Mouse (Mus musculus): ENCODE measurements around the gene Usp24. TPM values are rescaled to one million over a fixed set of nuclear protein-coding genes. Genes with fewer than 3 reads are reported as not detected.

Gene Usp24
- total RNA-seq, 4 experiments from 2014 or later: 37.1 to 55.0 (median 45.8) TPM

DNA sequence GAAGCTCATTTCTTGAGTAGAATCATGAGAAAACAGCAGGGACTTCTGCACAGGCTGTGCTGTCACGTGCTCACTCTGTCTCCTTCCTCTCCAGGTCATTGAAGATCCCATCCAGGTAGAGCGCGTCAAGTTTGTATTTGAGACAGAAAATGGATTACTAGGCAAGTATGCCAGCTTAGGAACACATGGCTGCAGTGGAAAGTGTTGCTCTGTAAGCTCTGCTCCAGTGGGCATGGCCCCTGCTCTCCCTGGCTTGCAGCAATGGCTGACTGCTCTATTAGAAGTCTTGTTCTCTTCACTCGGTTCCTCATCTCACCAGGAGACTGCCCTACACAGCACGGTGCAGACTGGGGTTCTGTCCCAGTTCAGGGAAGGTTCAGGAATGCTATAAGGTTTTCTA lies 114.4 kb downstream of the Usp24 start:
- no peak for DNase-seq

DNA sequence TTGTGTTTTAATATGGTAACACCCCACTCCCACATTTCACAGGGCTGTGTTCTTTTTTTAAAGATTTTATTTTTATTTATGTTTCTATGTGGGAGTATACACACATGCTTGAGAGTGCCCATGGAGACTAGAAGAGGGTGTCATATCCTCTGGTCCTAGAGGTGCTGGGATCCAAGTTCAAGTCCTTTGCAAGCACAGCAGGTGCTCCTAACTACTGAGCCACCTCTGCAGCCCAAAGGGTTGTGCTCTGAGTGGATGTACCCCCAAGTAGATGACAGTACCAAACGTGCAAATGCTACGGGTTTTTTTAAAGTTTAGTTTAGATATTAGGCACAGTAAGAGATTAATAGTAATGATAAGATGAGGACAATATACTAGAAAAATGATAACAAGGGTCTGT lies 119.4 kb downstream of the Usp24 start:
- no peak for DNase-seq

DNA sequence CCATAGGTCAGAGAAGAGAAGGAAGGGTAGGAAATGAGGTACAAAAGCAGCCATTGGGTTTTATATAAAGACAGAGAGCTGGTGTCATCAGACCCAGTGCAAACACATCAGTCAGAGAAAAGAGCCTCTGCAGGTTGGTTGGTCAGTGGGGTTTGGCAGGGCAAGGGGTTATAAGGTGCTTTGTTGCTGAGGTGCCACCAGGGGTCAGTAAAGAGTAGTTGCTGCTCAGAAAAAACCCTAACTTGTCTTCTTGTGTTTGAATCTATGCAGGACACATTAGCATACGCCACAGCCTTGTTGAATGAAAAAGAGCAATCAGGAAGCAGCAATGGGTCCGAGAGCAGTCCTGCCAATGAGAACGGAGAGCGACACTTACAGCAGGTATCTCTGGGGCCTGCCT lies 120.5 kb downstream of the Usp24 start:
- no peak for DNase-seq

DNA sequence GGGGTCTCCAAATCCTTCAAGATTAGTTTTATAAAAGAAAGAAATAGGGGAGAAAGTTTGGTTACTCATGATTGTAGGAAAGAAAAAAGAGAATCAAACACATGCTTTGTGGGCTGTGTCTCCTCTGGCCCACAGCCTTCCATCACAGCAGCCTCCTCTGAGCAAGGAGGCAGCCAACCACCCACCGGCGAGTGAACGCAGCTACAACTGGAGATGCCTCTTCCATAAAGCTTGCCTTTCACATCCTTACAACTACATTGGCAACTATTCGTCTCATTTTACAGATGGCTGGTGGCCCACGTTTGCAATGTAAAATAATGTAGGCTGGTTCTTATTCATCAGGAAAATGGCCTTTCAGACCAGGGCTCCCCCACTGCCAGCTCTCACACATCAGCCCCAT lies 121.2 kb downstream of the Usp24 start:
- no peak for DNase-seq

DNA sequence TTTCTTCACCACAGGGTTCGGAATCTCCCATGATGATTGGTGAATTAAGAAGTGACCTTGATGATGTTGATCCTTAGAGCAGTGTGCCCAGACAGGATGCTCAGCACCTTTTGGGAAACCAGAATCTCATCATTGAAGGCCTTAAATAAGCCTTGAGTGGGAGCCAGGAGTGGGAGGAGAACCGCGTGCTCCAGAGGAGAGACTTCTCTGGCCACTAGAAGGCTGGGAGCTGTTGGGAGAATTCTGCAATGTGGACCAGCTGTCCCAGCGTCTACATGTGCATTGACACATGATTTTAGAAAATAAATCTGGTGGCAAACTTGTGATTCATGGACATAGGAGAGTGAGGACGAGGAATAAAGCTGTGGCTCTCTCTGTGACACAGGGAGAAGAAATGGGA lies 122.8 kb downstream of the Usp24 start:
- DNase-seq: no peak

DNA sequence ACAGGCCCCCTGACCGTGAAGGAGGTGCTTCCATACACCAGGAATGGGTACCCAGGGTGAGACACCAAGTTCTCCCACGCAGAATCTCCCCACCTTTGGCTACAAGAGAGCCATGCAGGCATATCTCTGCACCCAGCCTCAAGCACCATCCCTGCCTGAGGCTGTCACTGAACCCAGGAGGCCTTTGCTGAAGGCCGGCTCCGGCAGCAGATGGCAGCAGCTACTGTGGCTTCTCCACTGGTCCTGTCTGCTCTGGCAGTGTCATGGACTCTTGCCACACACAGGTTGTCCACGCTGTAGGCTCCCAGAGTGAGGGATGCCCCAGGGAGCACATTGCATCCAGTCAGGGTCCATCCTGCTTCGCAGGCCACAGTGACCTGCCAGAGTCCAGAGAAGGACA lies 127.2 kb downstream of the Usp24 start:
- DNase-seq: no peak

DNA sequence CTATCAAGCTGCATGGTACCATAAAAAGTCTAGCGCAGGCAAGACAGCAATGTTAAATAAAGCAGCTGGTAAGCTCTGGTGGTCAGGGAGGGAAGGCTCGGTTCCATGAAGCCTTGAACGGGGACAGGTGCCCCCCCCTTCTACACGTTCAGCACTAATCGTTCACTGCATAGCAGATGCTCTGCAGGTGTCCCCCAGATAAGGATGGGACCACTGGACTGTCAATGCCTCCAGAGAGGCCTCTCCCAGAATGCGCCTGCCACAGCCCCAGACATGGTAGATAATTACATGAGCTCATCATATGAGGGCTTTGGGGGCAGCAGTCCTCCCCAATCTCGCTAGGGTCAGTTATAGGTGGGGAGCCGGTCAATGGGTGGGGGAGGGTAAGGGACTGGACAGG lies 133.3 kb downstream of the Usp24 start:
- DNase-seq: no peak

DNA sequence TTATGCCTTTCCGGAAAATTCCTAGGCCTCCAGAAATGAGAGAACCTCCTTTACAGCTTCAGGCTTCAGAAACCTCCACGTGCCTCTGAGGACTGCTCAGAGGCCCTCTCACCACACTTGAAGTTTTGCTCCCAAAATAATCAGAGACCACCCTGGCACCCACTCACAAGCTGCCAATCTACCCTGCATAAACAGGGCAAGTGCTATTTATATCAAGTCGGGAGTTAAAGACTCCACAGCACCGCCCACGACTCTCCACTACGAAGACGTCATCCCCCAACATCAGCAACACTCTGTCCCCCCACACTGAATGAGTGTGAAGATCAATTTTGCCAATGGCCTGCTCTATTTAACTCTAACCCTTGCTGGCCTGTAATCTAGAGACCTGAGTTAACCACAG lies 136.4 kb downstream of the Usp24 start:
- DNase-seq: no peak

DNA sequence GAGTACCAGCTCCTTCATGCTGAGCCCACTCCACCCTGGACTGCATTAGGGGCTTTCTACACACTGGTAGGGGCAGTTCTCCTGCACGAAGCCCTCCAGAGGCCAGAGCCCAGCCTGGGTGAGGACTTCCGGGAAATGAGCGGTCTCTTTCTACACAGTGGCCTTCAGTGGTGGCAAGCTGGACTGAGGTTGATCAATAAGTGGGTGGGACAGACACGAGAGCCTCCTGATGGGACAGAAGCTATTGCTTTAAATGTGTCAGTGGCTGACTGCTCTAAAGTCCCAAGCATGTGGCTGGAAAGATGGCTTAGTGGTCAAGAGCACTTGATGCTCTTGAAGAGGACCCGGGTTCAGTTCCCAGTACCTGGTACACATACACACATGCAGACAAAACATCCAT lies 137.1 kb downstream of the Usp24 start:
- no peak for DNase-seq

DNA sequence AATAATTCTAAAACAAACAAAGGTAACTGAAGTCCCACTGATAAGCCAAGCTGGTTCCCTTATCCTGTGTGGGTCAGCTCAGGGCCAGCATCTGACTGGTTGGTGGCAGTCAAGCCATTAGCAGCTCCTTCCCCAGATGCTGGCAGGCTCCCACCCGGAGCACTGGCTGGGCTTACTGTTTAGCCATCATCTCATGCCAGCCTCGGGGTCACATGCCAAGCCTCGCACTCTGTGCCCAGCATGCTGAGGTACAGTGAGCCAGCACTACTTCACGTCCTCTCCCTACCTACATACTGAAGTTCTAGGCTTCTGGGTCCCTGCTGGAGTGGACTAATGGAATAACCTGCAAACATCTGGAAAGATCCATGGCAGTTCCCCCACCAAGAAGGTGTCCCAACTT lies 137.5 kb downstream of the Usp24 start:
- DNase-seq: no peak

DNA sequence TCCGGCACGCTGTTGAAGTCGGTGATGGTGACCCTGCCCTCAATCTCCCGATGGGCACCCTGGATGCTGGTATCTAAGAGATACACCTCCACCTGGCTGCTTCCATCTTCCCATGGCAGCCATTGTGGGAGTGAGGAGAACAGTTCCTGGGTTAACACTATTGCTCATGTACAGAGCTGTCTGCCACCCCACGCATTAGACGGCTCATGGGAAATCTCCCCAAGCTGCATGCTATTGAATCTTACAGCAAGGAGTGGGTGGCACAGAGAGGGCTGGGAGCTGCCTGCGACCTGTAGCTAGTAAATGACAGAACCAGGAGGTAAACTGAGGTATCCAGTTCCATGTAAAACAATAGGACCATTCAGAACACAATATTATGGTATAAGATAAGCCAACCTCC lies 138.5 kb downstream of the Usp24 start:
- DNase-seq: no peak

DNA sequence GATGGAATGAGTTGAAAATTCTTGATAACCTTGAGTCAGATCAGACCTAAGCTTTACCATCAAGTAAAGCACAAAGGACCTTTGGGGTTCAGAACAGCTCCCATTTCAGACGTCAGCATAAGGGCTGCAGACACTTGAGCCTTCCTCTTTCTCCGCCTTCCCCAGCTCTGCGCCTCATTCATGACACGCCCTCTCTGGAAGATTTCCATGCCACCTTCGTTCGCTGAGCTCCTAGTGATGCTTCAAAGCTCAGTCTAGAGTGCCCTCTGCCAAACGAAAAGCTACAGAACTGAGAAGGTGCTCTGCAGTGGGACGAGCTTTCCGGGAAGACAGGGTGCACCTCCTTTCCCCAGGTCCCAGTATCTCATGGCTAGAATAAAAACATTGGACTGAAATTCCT lies 146.0 kb downstream of the Usp24 start:
- DNase-seq: no peak

DNA sequence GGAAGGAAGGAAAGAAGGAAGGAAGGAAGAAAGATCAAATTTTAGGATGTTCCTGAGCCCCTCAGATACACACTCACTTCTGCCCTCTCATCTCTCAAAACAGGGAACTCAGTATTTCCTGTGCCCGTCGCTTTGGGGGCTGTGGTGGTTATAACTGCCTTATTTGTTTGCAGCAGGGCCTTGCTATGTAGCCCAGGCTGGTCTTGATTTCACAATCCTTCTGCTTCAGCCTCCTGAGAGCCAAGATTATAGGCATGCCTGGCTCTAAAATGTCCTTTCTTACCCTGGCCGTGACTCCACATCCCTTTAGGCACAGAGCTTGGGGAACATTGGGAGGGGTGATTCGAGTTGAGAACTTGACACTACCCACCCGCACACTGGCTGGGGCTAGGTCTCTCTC lies 146.5 kb downstream of the Usp24 start:
- no peak for DNase-seq

DNA sequence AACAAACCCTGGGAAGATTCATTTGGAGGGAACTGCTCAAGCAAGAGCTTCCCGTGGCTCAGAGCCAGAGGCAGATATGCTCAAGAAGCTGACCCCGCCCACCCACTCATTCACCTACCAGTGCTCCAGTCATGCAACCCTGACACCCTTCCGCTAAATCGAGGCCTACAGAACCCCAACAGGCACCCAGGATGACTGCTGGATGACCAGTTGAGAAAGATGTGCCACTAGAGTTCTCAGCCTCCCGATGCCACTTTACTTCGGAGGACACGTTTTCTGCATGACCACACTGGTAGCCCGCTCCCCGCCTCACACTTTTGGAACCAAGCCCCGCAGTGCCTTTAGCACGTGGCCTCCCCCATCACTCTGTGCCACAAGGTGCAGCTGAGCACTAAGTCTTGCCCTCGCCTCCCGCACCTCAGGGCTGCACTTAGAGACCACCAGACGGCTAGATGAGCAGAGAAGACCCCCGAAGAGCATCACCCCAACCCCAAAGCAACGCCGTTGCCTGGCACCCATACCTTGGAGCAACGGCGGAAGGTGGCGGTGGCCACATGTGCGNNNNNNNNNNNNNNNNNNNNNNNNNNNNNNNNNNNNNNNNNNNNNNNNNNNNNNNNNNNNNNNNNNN lies 147.3 kb downstream of the Usp24 start:
- no peak for DNase-seq

DNA sequence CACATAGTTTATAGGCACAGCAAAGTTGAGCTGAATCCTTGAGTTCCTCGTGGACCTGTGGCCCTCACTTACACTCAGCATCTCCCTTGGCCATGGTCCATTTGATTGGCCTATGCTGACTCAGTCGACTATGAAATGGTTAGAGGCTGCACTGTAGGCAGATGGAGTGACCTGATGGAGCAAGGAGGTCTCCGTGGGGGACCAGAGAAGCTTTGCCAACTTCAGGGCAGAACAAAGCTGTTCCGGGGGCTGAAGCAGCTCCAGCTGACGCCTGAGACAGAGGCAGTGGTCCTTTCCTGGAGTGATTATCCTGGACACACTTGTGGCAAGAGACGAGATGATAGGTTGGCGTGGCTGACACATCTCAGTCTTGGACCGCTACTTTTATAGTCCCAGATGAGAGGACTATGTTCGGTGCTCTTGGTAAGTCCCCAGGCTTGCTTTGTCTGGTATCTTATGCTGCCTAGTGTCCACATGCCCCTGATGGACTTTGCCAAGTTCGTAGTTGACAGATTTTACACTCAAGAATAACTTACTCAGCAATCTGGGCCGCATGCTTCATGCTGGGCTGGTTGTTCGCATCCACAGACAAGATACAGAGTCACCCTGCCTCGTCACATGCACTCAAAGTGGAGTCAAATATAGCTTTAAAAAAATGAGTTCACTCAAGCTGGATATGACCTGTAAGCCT lies 151.6 kb downstream of the Usp24 start:
- DNase-seq: no peak

DNA sequence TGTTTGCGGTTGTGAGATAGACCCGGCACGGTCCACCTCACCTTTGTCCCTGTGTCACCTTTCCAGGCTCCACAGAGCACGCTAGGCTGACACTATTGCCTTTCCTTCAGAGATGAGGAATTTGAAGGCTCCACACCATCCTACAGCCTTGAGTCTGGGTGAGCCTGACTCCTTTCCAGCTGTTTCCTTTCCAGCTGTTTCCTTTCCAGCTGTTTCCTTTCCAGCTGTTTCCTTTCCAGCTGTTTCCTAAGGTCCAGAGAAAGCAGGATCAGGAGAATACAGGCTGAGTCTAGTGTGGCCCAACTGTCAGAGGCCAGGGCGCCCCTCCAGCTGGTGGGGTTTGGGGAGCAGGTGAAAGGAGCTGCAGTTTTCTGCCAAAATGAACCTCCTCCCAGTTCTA lies 154.9 kb downstream of the Usp24 start:
- no peak for DNase-seq

DNA sequence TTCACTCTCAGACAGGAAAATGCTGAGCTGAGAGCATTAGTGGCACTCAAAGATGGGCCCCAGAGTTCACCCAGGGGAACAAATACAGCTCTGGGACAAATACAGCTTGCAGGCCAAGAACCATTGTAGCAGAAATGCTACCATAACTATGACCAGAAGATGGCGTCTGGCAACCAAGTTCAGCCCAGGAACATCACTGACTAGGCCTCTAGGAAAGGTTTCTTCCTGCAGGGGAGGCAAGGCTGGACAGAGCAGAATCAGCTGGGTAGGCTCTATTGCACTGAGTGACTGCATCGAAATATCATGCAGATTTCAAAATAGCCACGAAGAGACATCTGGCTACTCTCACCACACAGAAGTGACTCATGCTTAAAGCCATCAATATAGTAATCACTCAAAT lies 156.3 kb downstream of the Usp24 start:
- peak; percentile 37 for DNase-seq

DNA sequence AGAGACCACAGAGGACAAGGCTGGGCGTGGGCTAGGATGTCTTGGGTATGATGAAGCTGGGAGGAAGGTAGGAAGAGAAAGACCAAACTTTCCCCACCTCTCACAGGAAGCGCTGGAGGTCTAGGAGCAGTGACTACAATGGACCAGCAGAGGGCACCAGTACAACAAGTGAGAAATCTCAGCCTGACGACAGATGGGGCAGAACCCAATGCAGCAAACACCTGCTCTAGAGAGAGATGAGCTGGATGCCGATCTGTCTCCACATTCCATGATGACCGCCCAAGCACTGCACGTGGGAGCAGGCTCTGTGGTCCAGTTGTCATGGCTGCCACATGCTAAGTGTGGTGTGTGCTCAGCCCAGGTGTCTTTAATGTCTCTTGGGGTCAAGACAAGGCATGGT lies 158.2 kb downstream of the Usp24 start:
- DNase-seq: no peak

DNA sequence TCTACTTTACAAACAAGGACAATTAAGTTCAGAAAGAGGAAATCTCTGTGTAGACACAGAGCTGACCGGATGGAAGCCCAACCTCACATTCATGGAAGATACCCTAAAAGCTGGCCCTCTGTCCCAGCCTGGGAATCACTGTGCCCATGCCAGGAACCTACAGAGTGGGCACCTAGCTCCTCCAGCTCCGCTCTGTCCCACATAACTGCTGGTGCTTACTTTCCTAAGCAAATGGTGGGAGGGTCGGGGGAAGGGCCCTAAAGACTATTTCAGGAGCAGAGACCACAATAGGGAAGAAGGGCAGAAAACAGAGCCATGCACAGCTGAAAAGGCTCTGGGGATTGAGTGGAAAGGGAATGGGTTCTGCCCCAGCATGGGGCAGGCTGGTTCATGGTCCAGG lies 164.5 kb downstream of the Usp24 start:
- DNase-seq: no peak

DNA sequence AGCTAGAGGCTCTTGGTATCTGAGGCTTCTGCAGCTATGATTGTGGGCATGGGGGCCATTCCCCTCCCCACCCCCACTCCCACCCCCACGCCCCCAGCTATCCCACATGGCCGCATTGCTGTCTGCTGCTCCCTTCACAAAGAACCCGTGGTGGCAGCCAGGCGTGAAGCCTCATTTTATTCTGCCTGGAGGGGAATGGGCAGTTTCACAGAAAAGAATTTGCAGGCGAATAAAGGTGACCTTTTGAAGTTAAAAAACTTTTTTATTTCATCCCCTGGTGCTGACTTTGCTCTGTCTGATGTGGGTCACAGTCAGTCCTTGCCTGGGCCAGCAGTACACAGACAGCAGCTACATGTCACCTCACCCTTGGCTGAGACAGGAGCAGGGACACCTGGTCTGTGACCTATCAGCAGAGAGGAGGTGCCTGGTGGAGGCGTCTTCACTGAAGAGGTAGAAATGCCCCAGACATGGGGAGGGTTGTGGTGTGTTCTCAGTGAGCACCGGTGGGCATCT lies 167.3 kb downstream of the Usp24 start:
- DNase-seq: no peak

DNA sequence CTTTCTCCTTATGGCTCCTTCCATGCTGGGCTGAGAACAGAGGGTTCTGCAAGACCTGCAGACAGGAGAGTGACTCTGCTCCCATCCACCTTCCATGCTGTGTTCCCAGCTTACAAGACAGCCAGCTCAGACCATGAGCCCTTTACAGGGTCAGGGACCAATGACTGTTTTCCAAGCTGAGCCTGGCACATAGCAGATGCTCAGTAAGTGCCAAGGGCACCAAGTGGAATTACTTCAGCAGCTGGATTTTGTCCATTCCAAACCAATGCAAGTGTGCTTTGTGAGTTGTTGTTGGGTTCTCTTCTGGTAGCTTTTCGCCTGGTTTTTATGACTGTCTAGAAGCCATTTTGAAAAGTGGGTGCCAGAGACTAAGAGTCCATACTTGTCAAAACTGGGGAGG lies 167.8 kb downstream of the Usp24 start:
- DNase-seq: peak; percentile 30

DNA sequence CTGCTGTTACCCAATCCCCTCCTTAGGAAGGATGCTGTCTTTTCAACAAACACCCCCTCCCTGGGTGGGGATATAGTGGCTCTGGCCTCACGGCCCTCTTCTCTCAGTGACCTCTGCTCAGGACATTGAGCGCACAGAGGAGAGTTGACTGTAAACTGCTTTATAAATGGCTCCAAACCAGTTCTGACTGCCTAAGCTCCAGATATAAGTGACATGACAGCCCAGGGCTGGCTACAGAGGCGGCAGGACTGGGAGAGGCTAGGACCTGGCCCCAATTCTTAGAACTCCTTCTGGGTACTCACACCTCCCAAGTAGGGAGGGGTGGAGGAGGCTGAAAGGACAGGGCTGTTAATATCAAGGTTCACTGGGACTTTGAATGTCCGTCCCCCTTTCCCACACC lies 174.6 kb downstream of the Usp24 start:
- no peak for DNase-seq
